Mouse (Mus musculus) kidney, adult 2 months (tissue): ENCODE data around the gene 1700006A11Rik. TPM values are rescaled to one million over a fixed set of nuclear protein-coding genes. Genes with fewer than 3 reads are reported as not detected.
"Not testable (repeated sequence)": the region's sequence is repeated elsewhere in the genome, so short reads cannot be mapped to it uniquely, and the experiment has no call there.

Experiments
- DNase-seq: peaks from one replicate; pipeline ENCODE4 v3.0.0; 2021
- H3K27ac ChIP-seq: fragments of 200-500 bp; 2 replicates; pipeline ENCODE4 v1.5.1; 2012; ENCODE audit warnings: low read depth, low read length, control low read depth, inconsistent platforms; ENCODE audit not compliant: insufficient read depth
- H3K27me3 ChIP-seq: fragments of 200-500 bp; replicated peaks from 2 replicates; pipeline ENCODE4 v1.6.1; 2012; ENCODE audit warnings: mild to moderate bottlenecking, moderate library complexity, low read length, inconsistent platforms; ENCODE audit not compliant: control insufficient read depth, insufficient read depth
- H3K36me3 ChIP-seq: fragments of 200-500 bp; 2 replicates; pipeline ENCODE4 v1.6.1; 2012; ENCODE audit warnings: mild to moderate bottlenecking, moderate library complexity, low read length, inconsistent platforms; ENCODE audit not compliant: control insufficient read depth, insufficient read depth
- H3K4me1 ChIP-seq: fragments of 200-500 bp; 2 replicates; pipeline ENCODE4 v1.6.1; 2011; ENCODE audit warnings: low read length; ENCODE audit not compliant: control insufficient read depth, insufficient read depth
- H3K4me3 ChIP-seq: fragments of 200-500 bp; 2 replicates; pipeline ENCODE4 v1.5.1; 2011; ENCODE audit warnings: mild to moderate bottlenecking, low read depth, low read length, control low read depth; ENCODE audit not compliant: insufficient read depth
- CTCF ChIP-seq: fragments of 200-500 bp; conservative IDR thresholded peaks from 2 replicates; pipeline ENCODE4 v1.5.1; 2011; ENCODE audit warnings: low read depth, mild to moderate bottlenecking, control low read depth, low read length, moderate library complexity, mixed read lengths; ENCODE audit not compliant: insufficient read depth, insufficient read length
- POLR2A ChIP-seq: fragments of 200-500 bp; IDR thresholded peaks from one replicate; pipeline ENCODE4 v1.6.1; 2011; ENCODE audit warnings: low read depth, low read length, control low read depth
- WGBS: fragments of 180-500 bp; shearing (Covaris S2); methylation state at CpG from one replicate; pipeline ENCODE4 v1.1.7; 2018; 5-methylcytosine and 5-hydroxymethylcytosine counted together
- polyA plus RNA-seq: library from polyadenylated mRNA; depleted of rRNA; stranded (reverse); fragments of >200 nt; gene quantifications from 2 replicates; pipeline ENCODE4 v1.2.3, GENCODE M21; 2012; rRNA removed

The 1700006A11Rik gene
- not detected in 2 replicates for polyA plus RNA-seq

- TF ChIP-seq CTCF (no peak), POLR2A (no peak)
- H3K27ac ChIP-seq: no peak within 1 kb of the TSS
- DNase-seq: no peak
- no peak within 1 kb of the TSS for H3K4me3 ChIP-seq
- no peaks in the 10 kb centered on the region for H3K27me3 ChIP-seq
- no peaks in the 10 kb centered on the region for H3K4me1 ChIP-seq
- 78% methylated on average over 1 of the region's 1 CpGs for whole genome bisulfite sequencing
- no peaks in the 10 kb centered on the region for H3K36me3 ChIP-seq
Measured at GRCm38 (mm10) chr3:124425940-124426339, at the start of gene 1700006A11Rik. Gene 1700006A11Rik, minus strand, starts transcription at chr3:124426040.

GRCm38 (mm10) chr3:124474291-124474690 is 48.5 kb upstream of the 1700006A11Rik start:
- H3K36me3 ChIP-seq, H3K27ac ChIP-seq, H3K27me3 ChIP-seq, DNase-seq, H3K4me1 ChIP-seq, H3K4me3 ChIP-seq: not testable (repeated sequence)
- WGBS: 83% methylated on average over 5 of the region's 5 CpGs

- DNase-seq: no peak
- H3K27me3 ChIP-seq: no peaks in the 10 kb centered on the region
- 84% methylated on average over 6 of the region's 6 CpGs for WGBS
- no peak overlapping the region for H3K27ac ChIP-seq
- H3K4me3 ChIP-seq: no peak overlapping the region
- TF ChIP-seq POLR2A (no peak), CTCF (no peak)
- no peaks in the 10 kb centered on the region for H3K4me1 ChIP-seq
- no peaks in the 10 kb centered on the region for H3K36me3 ChIP-seq
Measured at GRCm38 (mm10) chr3:124466102-124466730, 40.4 kb upstream of the 1700006A11Rik start.

- Histone ChIP-seq H3K4me1 (no peaks in the 10 kb centered on the region), H3K27me3 (no peaks in the 10 kb centered on the region), H3K27ac (no peak overlapping the region), H3K36me3 (no peaks in the 10 kb centered on the region), H3K4me3 (no peak overlapping the region)
- no peak for DNase-seq
- WGBS: 72% methylated on average over 5 of the region's 5 CpGs
- TF ChIP-seq CTCF (no peak), POLR2A (no peak)
Measured at GRCm38 (mm10) chr3:124392201-124392600, 33.6 kb downstream of the 1700006A11Rik start.

- H3K27me3 ChIP-seq: no peaks in the 10 kb centered on the region
- TF ChIP-seq POLR2A (no peak), CTCF (no peak)
- H3K4me1 ChIP-seq: no peaks in the 10 kb centered on the region
- DNase-seq: no peak
- no peak overlapping the region for H3K4me3 ChIP-seq
- no peak overlapping the region for H3K27ac ChIP-seq
- no peaks in the 10 kb centered on the region for H3K36me3 ChIP-seq
- 79% methylated on average over 2 of the region's 2 CpGs for WGBS
Measured at GRCm38 (mm10) chr3:124390101-124390500, 35.7 kb downstream of the 1700006A11Rik start.

GRCm38 (mm10) chr3:124389650-124390049 is 36.2 kb downstream of the 1700006A11Rik start:
- H3K4me3 ChIP-seq: no peak overlapping the region
- WGBS: 75% methylated on average over 2 of the region's 2 CpGs
- H3K27ac ChIP-seq: no peak overlapping the region
- DNase-seq: no peak
- TF ChIP-seq POLR2A: no peak
- no peak for TF ChIP-seq CTCF
- H3K4me1 ChIP-seq: no peaks in the 10 kb centered on the region
- no peaks in the 10 kb centered on the region for H3K36me3 ChIP-seq
- H3K27me3 ChIP-seq: no peaks in the 10 kb centered on the region

- 89% methylated on average over 18 of the region's 18 CpGs for WGBS
Measured at GRCm38 (mm10) chr3:124385377-124385776, 40.5 kb downstream of the 1700006A11Rik start.

GRCm38 (mm10) chr3:124372031-124372430 is 53.8 kb downstream of the 1700006A11Rik start:
- no peak for TF ChIP-seq CTCF
- TF ChIP-seq POLR2A: no peak
- Histone ChIP-seq H3K27ac (no peak overlapping the region), H3K27me3 (no peaks in the 10 kb centered on the region), H3K4me3 (no peak overlapping the region), H3K4me1 (no peaks in the 10 kb centered on the region), H3K36me3 (no peaks in the 10 kb centered on the region)
- WGBS: 71% methylated on average over 2 of the region's 2 CpGs
- no peak for DNase-seq

More at GRCm38 (mm10) chr3:124385377-124385776, 40.5 kb downstream of the 1700006A11Rik start:
- not testable (repeated sequence) for H3K27me3 ChIP-seq, H3K27ac ChIP-seq, H3K4me3 ChIP-seq, H3K4me1 ChIP-seq, H3K36me3 ChIP-seq, DNase-seq
